Mouse (Mus musculus): Measurements from ENCODE around the gene Abhd17c. TPM values are rescaled to one million over a fixed set of nuclear protein-coding genes. Genes with fewer than 3 reads are reported as not detected.

The Abhd17c gene
- polyA plus RNA-seq, 1 experiment, result 33.9 TPM

- Histone ChIP-seq H3K36me3 (ENCODE audit: control insufficient read depth, insufficient read depth, low read length) (no peaks in the 10 kb centered on the region), H3K27ac (ENCODE audit: insufficient read depth, low read length) (peak overlapping the region; percentile 74), H3K4me3 (ENCODE audit: extremely low read depth, insufficient read depth, insufficient read length) (no peak overlapping the region), H3K27me3 (ENCODE audit: control insufficient read depth, insufficient read depth, low read length) (no peaks in the 10 kb centered on the region), H3K4me1 (ENCODE audit: control insufficient read depth, insufficient read depth, insufficient read length) (peaks cover 27% of the 10 kb centered on the region; the same call in 1 of the 2 replicates)
- WGBS, result 51% methylated on average over 5 of the region's 5 CpGs
- TF ChIP-seq POLR2A (IDR thresholded peaks at IDR 0.05; ENCODE audit: low read depth, low read length) (no peak), CTCF (IDR thresholded peaks at IDR 0.05; ENCODE audit: extremely low read depth, insufficient read depth, insufficient read length, insufficient replicate concordance) (no peak)
- no peak for DNase-seq (ENCODE audit: low read depth in 1 of 2, low spot score in 2 of 2)
These were observed 31.4 kb downstream of the Abhd17c start for GRCm38 (mm10) chr7:84120142-84120760.

GRCm38 (mm10) chr7:84119216-84120105, 32.2 kb downstream of the Abhd17c start:
- 31% methylated on average over 12 of the region's 12 CpGs for WGBS
- Histone ChIP-seq H3K4me1 (ENCODE audit: control insufficient read depth, insufficient read depth, insufficient read length) (peaks cover 27% of the 10 kb centered on the region; the same call in 1 of the 2 replicates), H3K4me3 (ENCODE audit: extremely low read depth, insufficient read depth, insufficient read length) (no peak overlapping the region), H3K36me3 (ENCODE audit: control insufficient read depth, insufficient read depth, low read length) (no peaks in the 10 kb centered on the region), H3K27ac (ENCODE audit: insufficient read depth, low read length) (peak overlapping the region; percentile 74), H3K27me3 (ENCODE audit: control insufficient read depth, insufficient read depth, low read length) (no peaks in the 10 kb centered on the region)
- peak; percentile 27 to 28 for DNase-seq (ENCODE audit: low read depth in 1 of 2, low spot score in 2 of 2)
- TF ChIP-seq CTCF (IDR thresholded peaks at IDR 0.05; ENCODE audit: extremely low read depth, insufficient read depth, insufficient read length, insufficient replicate concordance) (no peak), POLR2A (IDR thresholded peaks at IDR 0.05; ENCODE audit: low read depth, low read length) (no peak)

GRCm38 (mm10) chr7:84117543-84118122, 34.1 kb downstream of the Abhd17c start:
- WGBS, result 65% methylated on average over 6 of the region's 6 CpGs
- no peak for TF ChIP-seq POLR2A (IDR thresholded peaks at IDR 0.05; ENCODE audit: low read depth, low read length)
- no peak for TF ChIP-seq CTCF (IDR thresholded peaks at IDR 0.05; ENCODE audit: extremely low read depth, insufficient read depth, insufficient read length, insufficient replicate concordance)
- Histone ChIP-seq H3K27ac (ENCODE audit: insufficient read depth, low read length) (no peak overlapping the region), H3K36me3 (ENCODE audit: control insufficient read depth, insufficient read depth, low read length) (no peaks in the 10 kb centered on the region), H3K27me3 (ENCODE audit: control insufficient read depth, insufficient read depth, low read length) (no peaks in the 10 kb centered on the region), H3K4me3 (ENCODE audit: extremely low read depth, insufficient read depth, insufficient read length) (no peak overlapping the region), H3K4me1 (ENCODE audit: control insufficient read depth, insufficient read depth, insufficient read length) (peaks cover 27% of the 10 kb centered on the region; the same call in 1 of the 2 replicates)
- DNase-seq (ENCODE audit: low read depth in 1 of 2, low spot score in 2 of 2), result no peak

GRCm38 (mm10) chr7:84116621-84117542, 34.8 kb downstream of the Abhd17c start:
- Histone ChIP-seq H3K4me3 (ENCODE audit: extremely low read depth, insufficient read depth, insufficient read length) (no peak overlapping the region), H3K27me3 (ENCODE audit: control insufficient read depth, insufficient read depth, low read length) (no peaks in the 10 kb centered on the region), H3K4me1 (ENCODE audit: control insufficient read depth, insufficient read depth, insufficient read length) (peaks cover 27% of the 10 kb centered on the region; the same call in 1 of the 2 replicates), H3K36me3 (ENCODE audit: control insufficient read depth, insufficient read depth, low read length) (0 out of 2 replicates have a peak, but pooled peaks cover under 1% of the 10 kb centered on the region), H3K27ac (ENCODE audit: insufficient read depth, low read length) (no peak overlapping the region)
- 86% methylated on average over 7 of the region's 7 CpGs for WGBS
- TF ChIP-seq POLR2A (IDR thresholded peaks at IDR 0.05; ENCODE audit: low read depth, low read length), result no peak
- TF ChIP-seq CTCF (IDR thresholded peaks at IDR 0.05; ENCODE audit: extremely low read depth, insufficient read depth, insufficient read length, insufficient replicate concordance), result no peak
- DNase-seq (ENCODE audit: low read depth in 1 of 2, low spot score in 2 of 2), result no peak

GRCm38 (mm10) chr7:84115385-84115784, 36.3 kb downstream of the Abhd17c start:
- H3K27me3 ChIP-seq (ENCODE audit: control insufficient read depth, insufficient read depth, low read length), result no peaks in the 10 kb centered on the region
- H3K36me3 ChIP-seq (ENCODE audit: control insufficient read depth, insufficient read depth, low read length), result peaks cover 2% of the 10 kb centered on the region; the same call in 1 of the 2 replicates
- 11% methylated on average over 2 of the region's 2 CpGs for WGBS
- TF ChIP-seq CTCF (IDR thresholded peaks at IDR 0.05; ENCODE audit: extremely low read depth, insufficient read depth, insufficient read length, insufficient replicate concordance), result no peak
- TF ChIP-seq POLR2A (IDR thresholded peaks at IDR 0.05; ENCODE audit: low read depth, low read length), result no peak
- H3K4me1 ChIP-seq (ENCODE audit: control insufficient read depth, insufficient read depth, insufficient read length), result peaks cover 24% of the 10 kb centered on the region; the same call in 1 of the 2 replicates
- H3K4me3 ChIP-seq (ENCODE audit: extremely low read depth, insufficient read depth, insufficient read length), result no peak overlapping the region
- H3K27ac ChIP-seq (ENCODE audit: insufficient read depth, low read length), result no peak overlapping the region
- peak; percentile 7 to 12 for DNase-seq (ENCODE audit: low read depth in 1 of 2, low spot score in 2 of 2)

- no peak overlapping the region for H3K27ac ChIP-seq (ENCODE audit: insufficient read depth, low read length)
- no peak overlapping the region for H3K4me3 ChIP-seq (ENCODE audit: extremely low read depth, insufficient read depth, insufficient read length)
- 77% methylated on average over 3 of the region's 3 CpGs for WGBS
- TF ChIP-seq POLR2A (IDR thresholded peaks at IDR 0.05; ENCODE audit: low read depth, low read length), result no peak
- no peak for TF ChIP-seq CTCF (IDR thresholded peaks at IDR 0.05; ENCODE audit: extremely low read depth, insufficient read depth, insufficient read length, insufficient replicate concordance)
- no peak for DNase-seq (ENCODE audit: low read depth in 1 of 2, low spot score in 2 of 2)
- peaks cover 5% of the 10 kb centered on the region for H3K36me3 ChIP-seq (ENCODE audit: control insufficient read depth, insufficient read depth, low read length)
- peaks cover 20% of the 10 kb centered on the region; the same call in 1 of the 2 replicates for H3K4me1 ChIP-seq (ENCODE audit: control insufficient read depth, insufficient read depth, insufficient read length)
- no peaks in the 10 kb centered on the region for H3K27me3 ChIP-seq (ENCODE audit: control insufficient read depth, insufficient read depth, low read length)
These were observed 36.9 kb downstream of the Abhd17c start for GRCm38 (mm10) chr7:84114775-84115174.

Data from spleen, adult 2 months (tissue).